Mouse (Mus musculus) cerebellum, adult 9-10 months (tissue): ENCODE results near the gene Sqstm1.
A peak's percentile ranks its signal among the peaks of the same experiment; 100 is the strongest.

Experiments used
- DNase-seq: peaks from one replicate; pipeline ENCODE4 v3.0.0; 2022

Gene Sqstm1

GRCm38 (mm10) chr11:50229252-50229910, 18.8 kb upstream of the Sqstm1 start:
- DNase-seq = peak; percentile 97

GRCm38 (mm10) chr11:50228772-50229171, 18.1 kb upstream of the Sqstm1 start:
- DNase-seq = peak; percentile 77

GRCm38 (mm10) chr11:50227736-50228135, 17.1 kb upstream of the Sqstm1 start:
- peak; percentile 90 for DNase-seq

GRCm38 (mm10) chr11:50227226-50227625, 16.6 kb upstream of the Sqstm1 start:
- DNase-seq = no peak

GRCm38 (mm10) chr11:50226406-50226805, 15.8 kb upstream of the Sqstm1 start:
- no peak for DNase-seq

GRCm38 (mm10) chr11:50225611-50226378, 15.2 kb upstream of the Sqstm1 start:
- DNase-seq = peak; percentile 76

GRCm38 (mm10) chr11:50224671-50225530, 14.3 kb upstream of the Sqstm1 start:
- DNase-seq = peak; percentile 87

GRCm38 (mm10) chr11:50223783-50224662, 13.4 kb upstream of the Sqstm1 start:
- peak; percentile 61 for DNase-seq

GRCm38 (mm10) chr11:50222559-50223276, 12.1 kb upstream of the Sqstm1 start:
- DNase-seq = peak; percentile 37

- DNase-seq = peak; percentile 28
These were observed 9.2 kb upstream of the Sqstm1 start for GRCm38 (mm10) chr11:50219833-50220232.

GRCm38 (mm10) chr11:50217811-50218210, 7.2 kb upstream of the Sqstm1 start:
- DNase-seq = peak; percentile 51

GRCm38 (mm10) chr11:50216724-50217366, 6.2 kb upstream of the Sqstm1 start:
- DNase-seq = no peak

- no peak for DNase-seq
These were observed 5.0 kb upstream of the Sqstm1 start for GRCm38 (mm10) chr11:50215633-50216032.

GRCm38 (mm10) chr11:50214631-50215030, 4.0 kb upstream of the Sqstm1 start:
- no peak for DNase-seq

GRCm38 (mm10) chr11:50212848-50213758, 2.5 kb upstream of the Sqstm1 start:
- peak; percentile 76 for DNase-seq

GRCm38 (mm10) chr11:50212060-50212739, 1.6 kb upstream of the Sqstm1 start:
- peak; percentile 37 for DNase-seq

- DNase-seq = peak; percentile 46
These were observed 864 bp upstream of the Sqstm1 start for GRCm38 (mm10) chr11:50211322-50212059.

GRCm38 (mm10) chr11:50210101-50210504, 524 bp downstream of the Sqstm1 start:
- peak; percentile 96 for DNase-seq

GRCm38 (mm10) chr11:50208039-50208438, 2.6 kb downstream of the Sqstm1 start:
- DNase-seq = no peak
